Mouse (Mus musculus) G1E (cell line): ENCODE results near the gene Wdhd1.

Source experiments
- CTCF ChIP-seq: IDR thresholded peaks from 2 replicates; pipeline ENCODE4 v1.5.1; 2012; ENCODE audit warnings: low read depth, low read length, inconsistent platforms, mixed read lengths
- GATA1 ChIP-seq: IDR thresholded peaks from 2 replicates; pipeline ENCODE4 v1.6.1; 2012; ENCODE audit warnings: borderline replicate concordance, low read length, inconsistent platforms, mixed read lengths
- GATA2 ChIP-seq: IDR thresholded peaks from 2 replicates; pipeline ENCODE4 v1.6.1; 2012; ENCODE audit warnings: low read depth, low read length, inconsistent platforms, borderline replicate concordance
- POLR2AphosphoS5 ChIP-seq: IDR thresholded peaks from 2 replicates; pipeline ENCODE4 v1.6.1; 2012; ENCODE audit warnings: low read depth, low read length, inconsistent platforms; ENCODE audit not compliant: insufficient replicate concordance
- TAL1 ChIP-seq: conservative IDR thresholded peaks from 2 replicates; pipeline ENCODE4 v1.6.1; 2012; ENCODE audit warnings: low read depth, low read length, inconsistent platforms, mixed read lengths

GRCm38 (mm10) chr14:47213305-47213704 lies 63.4 kb downstream of the Wdhd1 start:
- TF ChIP-seq CTCF (no peak), GATA1 (no peak), TAL1 (no peak), POLR2AphosphoS5 (no peak), GATA2 (no peak)
